Mouse (Mus musculus) kidney, embryonic 14.5 days (tissue): ENCODE results near the gene Mpc1. TPM values are rescaled to one million over a fixed set of nuclear protein-coding genes. Genes with fewer than 3 reads are reported as not detected.
"Not testable (repeated sequence)": the region's sequence is repeated elsewhere in the genome, so short reads cannot be mapped to it uniquely, and the experiment has no call there.

Experiments used
- ATAC-seq: fragments of 200-750 bp; cut with Nextera tagmentation; 2 replicates; pipeline ENCODE4 v1.8.0; 2017; ENCODE audit warnings: moderate number of reproducible peaks, mild to moderate bottlenecking, moderate TSS enrichment, moderate library complexity; ENCODE audit not compliant: low FRiP score, low TSS enrichment
- H3K27ac ChIP-seq: fragments of 300-500 bp; sonication (generic); 2 replicates; pipeline ENCODE4 v1.5.1; 2014; ENCODE audit warnings: low read depth, mild to moderate bottlenecking, low read length, moderate library complexity, mixed read lengths
- H3K27me3 ChIP-seq: fragments of 300-500 bp; sonication (generic); 2 replicates; pipeline ENCODE4 v1.6.1; 2014; ENCODE audit warnings: mild to moderate bottlenecking, low read length; ENCODE audit not compliant: control insufficient read depth, insufficient read depth
- H3K36me3 ChIP-seq: fragments of 300-500 bp; sonication (generic); 2 replicates; pipeline ENCODE4 v1.6.1; 2014; ENCODE audit warnings: low read length, mixed read lengths; ENCODE audit not compliant: control insufficient read depth, insufficient read depth
- H3K4me1 ChIP-seq: fragments of 300-500 bp; sonication (generic); 2 replicates; pipeline ENCODE4 v1.6.1; 2014; ENCODE audit warnings: low read length, mixed read lengths; ENCODE audit not compliant: control insufficient read depth, insufficient read depth
- H3K4me2 ChIP-seq: fragments of 300-500 bp; sonication (generic); replicated peaks from 2 replicates; pipeline ENCODE4 v1.6.1; 2014; ENCODE audit warnings: low read depth, mild to moderate bottlenecking, low read length
- H3K4me3 ChIP-seq: fragments of 300-500 bp; sonication (generic); 2 replicates; pipeline ENCODE4 v1.5.1; 2014; ENCODE audit warnings: mild to moderate bottlenecking, low read length
- H3K9ac ChIP-seq: fragments of 300-500 bp; sonication (generic); 2 replicates; pipeline ENCODE4 v1.6.1; 2014; ENCODE audit warnings: low read depth, mild to moderate bottlenecking, low read length, moderate library complexity
- H3K9me3 ChIP-seq: fragments of 300-500 bp; sonication (generic); 2 replicates; pipeline ENCODE4 v1.6.1; 2016; ENCODE audit warnings: low read length; ENCODE audit not compliant: control insufficient read depth
- WGBS: fragments of 180-500 bp; shearing (Covaris S2); extraction: QIAGEN DNeasy Blood & Tissue Kit; methylation state at CpG from one replicate; pipeline ENCODE4 v1.1.7; 2014; 5-methylcytosine and 5-hydroxymethylcytosine counted together
- polyA plus RNA-seq: library from polyadenylated mRNA; unstranded; fragments of >200 nt; fragmentation: Nextera tagmentation; extraction: Ambion mirVana; gene quantifications from 2 replicates; pipeline ENCODE4 v1.2.1, GENCODE M21; 2014

The Mpc1 gene
- polyA plus RNA-seq, 1 experiment from 2014 or later = 145 TPM

DNA sequence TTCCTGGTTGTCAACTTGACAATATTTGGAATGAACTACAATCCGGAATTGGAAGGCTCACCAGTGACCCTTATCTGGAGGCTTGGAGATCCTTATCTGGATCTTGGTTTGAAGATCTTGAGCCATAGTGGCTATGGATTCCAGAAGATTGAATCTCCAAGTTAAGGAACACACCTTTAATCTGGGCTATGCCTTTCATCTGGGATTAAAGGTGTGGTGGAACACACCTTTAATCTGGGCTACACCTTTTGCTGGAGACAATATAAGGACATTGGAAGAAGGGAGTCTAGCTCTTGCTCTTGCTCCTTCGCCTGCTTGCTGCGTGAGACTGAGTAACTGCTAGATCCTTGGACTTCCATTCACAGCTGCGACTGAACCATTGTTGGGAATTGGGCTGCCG lies 54.5 kb downstream of the Mpc1 start, which contains the start of gene Prr18:
Gene Prr18, plus strand, starts transcription at position 301 of the 400 bp plus-strand sequence.
- not testable (repeated sequence) for H3K4me2 ChIP-seq, ATAC-seq, H3K27ac ChIP-seq, H3K9ac ChIP-seq, H3K36me3 ChIP-seq, H3K4me3 ChIP-seq, H3K9me3 ChIP-seq
- Histone ChIP-seq H3K27me3 (peaks cover 40% of the 10 kb centered on the region), H3K4me1 (peaks cover 15% of the 10 kb centered on the region; the same call in 1 of the 2 replicates)
- WGBS = no CpG with 5 or more reads among the region's 5 CpGs

DNA sequence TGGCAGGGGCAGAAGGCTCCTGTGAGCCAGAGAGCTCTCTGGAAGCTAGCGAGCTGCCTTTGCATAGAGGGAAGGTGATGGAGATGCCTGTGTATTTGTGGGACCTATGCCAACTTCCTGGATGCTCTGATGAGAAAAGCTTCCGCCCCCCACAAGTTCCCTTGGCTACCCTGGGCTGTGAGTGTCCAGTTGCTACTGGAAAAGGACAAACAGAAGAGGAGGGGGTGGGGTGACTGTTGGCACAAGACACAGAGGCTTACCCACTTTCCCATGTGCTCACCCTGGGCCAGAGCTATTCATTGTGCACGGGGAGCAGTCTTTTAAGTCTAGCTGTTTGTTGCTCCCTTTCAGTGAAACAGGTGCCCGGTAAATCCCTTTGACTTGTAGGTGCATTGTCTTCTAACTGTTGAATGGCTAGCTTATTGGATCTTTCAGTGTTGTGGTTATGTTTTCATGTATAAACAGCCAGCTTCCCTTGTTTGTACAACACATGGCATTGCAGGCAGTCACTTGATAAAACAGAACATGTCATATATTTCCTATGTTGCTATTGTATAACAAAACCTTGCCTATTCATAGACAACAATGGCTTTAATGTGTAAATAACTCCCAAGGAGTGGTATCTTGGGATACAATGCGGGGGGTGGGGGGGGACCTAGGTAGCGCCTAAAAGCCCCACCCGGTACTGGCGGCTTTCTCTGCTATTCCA lies 57.1 kb downstream of the Mpc1 start:
- ATAC-seq = no peak
- H3K4me2 ChIP-seq = peak overlapping the region; percentile 99
- H3K4me3 ChIP-seq = peak overlapping the region; percentile 53
- 30% methylated on average over 8 of the region's 8 CpGs for WGBS
- H3K9ac ChIP-seq = 0 out of 2 replicates have a peak overlapping the region, but pooled peaks have one; percentile 54
- no peaks in the 10 kb centered on the region for H3K36me3 ChIP-seq
- peaks cover 45% of the 10 kb centered on the region for H3K27me3 ChIP-seq
- peaks cover 15% of the 10 kb centered on the region for H3K4me1 ChIP-seq
- H3K9me3 ChIP-seq = no peaks in the 10 kb centered on the region
- H3K27ac ChIP-seq = no peak overlapping the region

- ATAC-seq = peak; percentile 76
- H3K36me3 ChIP-seq = no peaks in the 10 kb centered on the region
- under 1% methylated on average over 50 of the region's 92 CpGs for WGBS
- H3K9ac ChIP-seq = peak overlapping the region; percentile 54
- H3K4me1 ChIP-seq = peaks cover 15% of the 10 kb centered on the region
- H3K27me3 ChIP-seq = peaks cover 45% of the 10 kb centered on the region
- H3K9me3 ChIP-seq = no peaks in the 10 kb centered on the region
- peak overlapping the region; percentile 53 for H3K4me3 ChIP-seq
- H3K27ac ChIP-seq = no peak overlapping the region
- peak overlapping the region; percentile 99 for H3K4me2 ChIP-seq
These were observed 58.0 kb downstream of the Mpc1 start for GRCm38 (mm10) chr17:8340407-8341359.

DNA sequence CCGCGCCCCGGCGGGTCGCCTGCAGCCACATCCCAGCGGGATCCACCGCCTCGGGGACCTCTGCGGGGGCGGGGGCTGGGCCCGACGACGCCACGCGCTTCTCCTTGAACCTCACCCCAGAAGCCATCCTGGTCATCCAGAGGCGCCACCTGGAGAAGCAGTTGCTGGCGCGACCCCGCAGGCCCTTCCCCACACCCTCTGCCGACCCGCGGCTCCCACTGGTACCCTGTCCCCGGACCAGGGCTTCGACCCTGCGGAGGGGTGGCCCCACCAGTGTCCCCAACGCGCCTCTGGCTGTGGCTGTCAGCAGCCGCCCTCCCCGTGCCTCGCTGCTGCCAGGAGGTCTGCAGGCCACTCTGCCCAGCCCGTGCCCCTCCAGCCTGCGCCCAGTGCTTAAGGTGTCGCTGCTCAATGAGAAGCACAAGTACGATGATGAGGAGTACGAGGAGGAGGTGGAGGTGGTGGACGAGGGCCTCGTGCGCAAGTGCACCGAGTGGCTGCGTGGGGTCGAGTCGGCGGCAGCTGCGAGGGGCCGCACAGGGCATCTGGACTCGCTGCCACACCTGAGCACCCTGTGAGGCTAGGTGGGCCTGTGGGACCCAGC lies 58.8 kb downstream of the Mpc1 start:
- Histone ChIP-seq H3K9me3 (no peaks in the 10 kb centered on the region), H3K4me2 (peak overlapping the region; percentile 99), H3K9ac (peak overlapping the region; percentile 54), H3K36me3 (no peaks in the 10 kb centered on the region), H3K27me3 (peaks cover 45% of the 10 kb centered on the region), H3K27ac (no peak overlapping the region), H3K4me3 (peak overlapping the region; percentile 53), H3K4me1 (peaks cover 15% of the 10 kb centered on the region)
- WGBS = 11% methylated on average over 45 of the region's 46 CpGs
- ATAC-seq = peak; percentile 28; the same call in 1 of the 2 replicates

DNA sequence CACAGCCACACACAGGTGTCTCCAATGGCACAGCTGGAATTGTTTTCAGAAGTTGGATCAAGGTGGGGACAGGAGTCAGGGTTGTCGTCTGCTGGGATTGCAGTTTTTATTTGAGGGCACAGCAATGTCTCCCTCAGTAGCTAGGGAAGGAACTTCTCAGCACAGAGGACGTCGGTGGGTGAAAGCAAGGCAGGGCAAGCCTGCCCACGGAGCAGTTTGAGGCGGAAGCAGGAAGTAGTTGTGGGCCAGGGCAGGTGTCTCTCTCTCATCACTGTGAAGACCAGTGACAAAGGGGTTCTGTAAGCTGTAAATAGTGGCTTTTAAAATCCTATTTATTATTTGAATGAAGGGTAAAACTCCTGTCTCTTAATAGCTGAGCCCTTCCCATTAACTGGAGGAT lies 60.0 kb downstream of the Mpc1 start:
- H3K9me3 ChIP-seq = no peaks in the 10 kb centered on the region
- 49% methylated on average over 5 of the region's 5 CpGs for WGBS
- H3K4me2 ChIP-seq = no peak overlapping the region
- no peak overlapping the region for H3K4me3 ChIP-seq
- H3K27me3 ChIP-seq = peaks cover 45% of the 10 kb centered on the region
- H3K9ac ChIP-seq = no peak overlapping the region
- no peak overlapping the region for H3K27ac ChIP-seq
- H3K36me3 ChIP-seq = no peaks in the 10 kb centered on the region
- H3K4me1 ChIP-seq = peaks cover 15% of the 10 kb centered on the region
- ATAC-seq = no peak

- Histone ChIP-seq H3K27ac (no peak overlapping the region), H3K4me1 (peaks cover 15% of the 10 kb centered on the region), H3K9ac (no peak overlapping the region), H3K27me3 (peaks cover 42% of the 10 kb centered on the region), H3K36me3 (no peaks in the 10 kb centered on the region), H3K4me2 (no peak overlapping the region), H3K4me3 (no peak overlapping the region), H3K9me3 (no peaks in the 10 kb centered on the region)
- ATAC-seq = no peak
- 58% methylated on average over 6 of the region's 6 CpGs for WGBS
These were observed 60.7 kb downstream of the Mpc1 start for GRCm38 (mm10) chr17:8343416-8343815.

Other genes with a start within 250 kb of the Mpc1 start
- gene Gm49673, start 135.1 kb upstream of the Mpc1 start, polyA plus RNA-seq = 0.27 and 0.58 TPM in 2 replicates
- gene Rnaset2a, start 134.8 kb upstream of the Mpc1 start, polyA plus RNA-seq = 35.3 and 37.9 TPM in 2 replicates
- gene Fgfr1op, start 117.4 kb upstream of the Mpc1 start, polyA plus RNA-seq = 31.1 and 50.4 TPM in 2 replicates
- not detected in 2 replicates for gene Ccr6, start 46.9 kb upstream of the Mpc1 start, polyA plus RNA-seq
- 68.2 and 97.2 TPM in 2 replicates for gene Sft2d1, start 28.2 kb downstream of the Mpc1 start, polyA plus RNA-seq
- 0.43 and 0.49 TPM in 2 replicates for gene Prr18, start 54.6 kb downstream of the Mpc1 start, polyA plus RNA-seq
- 0.19 and 0.46 TPM in 2 replicates for gene T2, start 73.1 kb downstream of the Mpc1 start, polyA plus RNA-seq
- 0.31 and 0.33 TPM in 2 replicates for gene T, start 151.5 kb downstream of the Mpc1 start, polyA plus RNA-seq
- 1.8 and 2.3 TPM in 2 replicates for gene Pde10a, start 242.5 kb downstream of the Mpc1 start, polyA plus RNA-seq